Mouse (Mus musculus): ENCODE results near the gene Pacsin2. TPM values are rescaled to one million over a fixed set of nuclear protein-coding genes. Genes with fewer than 3 reads are reported as not detected.

The Pacsin2 gene
- polyA plus RNA-seq, 1 experiment from 2014 or later = 23.4 TPM

GRCm38 (mm10) chr15:83457541-83457940 lies 6.9 kb downstream of the Pacsin2 start:
- no peaks in the 10 kb centered on the region for H3K9me3 ChIP-seq (replicated peaks; ENCODE audit: control insufficient read depth, low read length, poor library complexity, severe bottlenecking)
- H3K4me3 ChIP-seq (ENCODE audit: low read depth, low read length) = no peak overlapping the region
- H3K27me3 ChIP-seq (ENCODE audit: control insufficient read depth, insufficient read depth, low read depth, low read length) = no peaks in the 10 kb centered on the region
- H3K4me2 ChIP-seq (ENCODE audit: low read length) = no peak overlapping the region
- WGBS = 100% methylated on average over 1 of the region's 1 CpGs
- no peak for ATAC-seq
- H3K36me3 ChIP-seq (ENCODE audit: control insufficient read depth, insufficient read depth, low read length) = no peaks in the 10 kb centered on the region
- no peak overlapping the region for H3K27ac ChIP-seq (ENCODE audit: low read length)
- no peak overlapping the region for H3K9ac ChIP-seq (ENCODE audit: low read depth, low read length)
- no peaks in the 10 kb centered on the region for H3K4me1 ChIP-seq (ENCODE audit: control insufficient read depth, insufficient read depth, low read length)

DNA sequence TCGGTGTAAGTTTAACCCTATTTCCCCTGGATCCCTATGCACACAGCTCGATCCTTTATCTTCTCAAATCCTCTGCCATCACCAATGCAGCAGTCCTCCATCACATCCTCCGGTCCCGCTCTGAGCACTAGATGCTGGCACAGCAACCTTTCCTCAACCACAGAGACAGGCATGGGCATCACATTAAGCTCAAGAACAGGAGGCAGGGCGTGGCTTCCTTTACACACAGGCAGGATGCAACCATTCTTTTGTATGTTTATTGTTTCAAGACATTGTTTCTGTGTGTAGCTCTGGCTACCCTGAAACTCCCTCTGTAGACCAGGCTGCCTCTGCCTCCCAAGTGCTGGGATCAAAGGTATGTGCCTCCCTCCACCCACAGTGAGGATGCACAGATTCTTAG lies 8.8 kb downstream of the Pacsin2 start:
- 94% methylated on average over 5 of the region's 5 CpGs for WGBS

DNA sequence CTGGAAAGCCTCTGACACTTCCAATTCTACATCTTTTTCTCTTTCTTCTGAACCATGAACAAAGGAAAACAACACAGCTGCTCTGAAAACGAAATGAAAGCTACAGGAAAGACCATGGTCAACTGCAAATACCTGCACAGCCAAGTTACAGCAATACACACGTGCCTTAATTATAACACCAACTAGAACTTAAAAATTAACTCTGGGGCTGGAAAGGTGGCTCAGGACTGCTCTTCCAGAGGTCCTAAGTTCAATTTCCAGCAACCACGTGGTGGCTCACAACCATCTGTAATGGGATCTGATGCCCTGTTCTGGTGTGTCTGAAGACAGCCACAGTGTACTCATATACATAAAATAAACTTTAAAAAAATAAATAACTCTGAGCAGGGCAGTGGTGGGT lies 9.4 kb downstream of the Pacsin2 start:
- Histone ChIP-seq H3K27me3 (ENCODE audit: control insufficient read depth, insufficient read depth, low read depth, low read length) (no peaks in the 10 kb centered on the region), H3K4me2 (ENCODE audit: low read length) (no peak overlapping the region), H3K9me3 (replicated peaks; ENCODE audit: control insufficient read depth, low read length, poor library complexity, severe bottlenecking) (no peaks in the 10 kb centered on the region), H3K27ac (ENCODE audit: low read length) (no peak overlapping the region), H3K36me3 (ENCODE audit: control insufficient read depth, insufficient read depth, low read length) (no peaks in the 10 kb centered on the region), H3K4me3 (ENCODE audit: low read depth, low read length) (no peak overlapping the region), H3K4me1 (ENCODE audit: control insufficient read depth, insufficient read depth, low read length) (peaks cover 6% of the 10 kb centered on the region; the same call in 1 of the 2 replicates), H3K9ac (ENCODE audit: low read depth, low read length) (no peak overlapping the region)
- no peak for ATAC-seq
- WGBS = 81% methylated on average over 3 of the region's 3 CpGs

More for the DNA sequence above, 8.8 kb downstream of the Pacsin2 start:
- no peaks in the 10 kb centered on the region for H3K27me3 ChIP-seq (ENCODE audit: control insufficient read depth, insufficient read depth, low read depth, low read length)
- H3K36me3 ChIP-seq (ENCODE audit: control insufficient read depth, insufficient read depth, low read length) = no peaks in the 10 kb centered on the region
- no peaks in the 10 kb centered on the region for H3K9me3 ChIP-seq (replicated peaks; ENCODE audit: control insufficient read depth, low read length, poor library complexity, severe bottlenecking)
- ATAC-seq = no peak
- H3K4me1 ChIP-seq (ENCODE audit: control insufficient read depth, insufficient read depth, low read length) = peaks cover 6% of the 10 kb centered on the region; the same call in 1 of the 2 replicates
- no peak overlapping the region for H3K9ac ChIP-seq (ENCODE audit: low read depth, low read length)
- H3K4me2 ChIP-seq (ENCODE audit: low read length) = no peak overlapping the region
- H3K4me3 ChIP-seq (ENCODE audit: low read depth, low read length) = no peak overlapping the region
- no peak overlapping the region for H3K27ac ChIP-seq (ENCODE audit: low read length)

DNA sequence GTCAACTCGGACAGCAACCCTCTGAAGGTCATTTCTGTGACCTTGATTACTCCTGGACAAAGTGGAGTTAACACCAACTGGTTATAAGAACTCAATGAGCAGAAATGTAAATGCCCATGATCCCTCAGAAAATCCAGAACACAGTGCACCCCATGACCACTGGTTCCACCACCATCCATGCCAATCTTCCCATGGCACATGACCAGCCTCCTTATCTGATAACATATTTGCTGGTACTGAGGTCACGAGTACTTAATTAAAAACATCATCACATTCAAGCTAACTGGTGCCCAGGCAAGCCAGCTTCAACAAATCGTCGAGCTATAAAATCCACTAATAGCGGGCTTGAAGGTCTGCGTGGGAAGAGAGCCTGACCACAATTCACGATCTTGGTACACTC lies 10.0 kb downstream of the Pacsin2 start:
- H3K27ac ChIP-seq (ENCODE audit: low read length) = no peak overlapping the region

GRCm38 (mm10) chr15:83453879-83454278 lies 10.5 kb downstream of the Pacsin2 start:
- H3K27me3 ChIP-seq (ENCODE audit: control insufficient read depth, insufficient read depth, low read depth, low read length) = no peaks in the 10 kb centered on the region
- no peak overlapping the region for H3K4me3 ChIP-seq (ENCODE audit: low read depth, low read length)
- H3K4me1 ChIP-seq (ENCODE audit: control insufficient read depth, insufficient read depth, low read length) = peaks cover 6% of the 10 kb centered on the region; the same call in 1 of the 2 replicates
- H3K9me3 ChIP-seq (replicated peaks; ENCODE audit: control insufficient read depth, low read length, poor library complexity, severe bottlenecking) = no peaks in the 10 kb centered on the region
- H3K36me3 ChIP-seq (ENCODE audit: control insufficient read depth, insufficient read depth, low read length) = no peaks in the 10 kb centered on the region
- ATAC-seq = no peak
- no peak overlapping the region for H3K9ac ChIP-seq (ENCODE audit: low read depth, low read length)
- no peak overlapping the region for H3K27ac ChIP-seq (ENCODE audit: low read length)
- no peak overlapping the region for H3K4me2 ChIP-seq (ENCODE audit: low read length)
- 78% methylated on average over 3 of the region's 3 CpGs for WGBS

More for the DNA sequence above, 10.0 kb downstream of the Pacsin2 start:
- no peak for ATAC-seq
- Histone ChIP-seq H3K27me3 (ENCODE audit: control insufficient read depth, insufficient read depth, low read depth, low read length) (no peaks in the 10 kb centered on the region), H3K36me3 (ENCODE audit: control insufficient read depth, insufficient read depth, low read length) (no peaks in the 10 kb centered on the region), H3K4me3 (ENCODE audit: low read depth, low read length) (no peak overlapping the region), H3K4me1 (ENCODE audit: control insufficient read depth, insufficient read depth, low read length) (peaks cover 6% of the 10 kb centered on the region; the same call in 1 of the 2 replicates), H3K4me2 (ENCODE audit: low read length) (no peak overlapping the region), H3K9ac (ENCODE audit: low read depth, low read length) (no peak overlapping the region), H3K9me3 (replicated peaks; ENCODE audit: control insufficient read depth, low read length, poor library complexity, severe bottlenecking) (no peaks in the 10 kb centered on the region)
- whole genome bisulfite sequencing = 92% methylated on average over 7 of the region's 7 CpGs

GRCm38 (mm10) chr15:83452219-83452760 lies 12.1 kb downstream of the Pacsin2 start:
- WGBS = 85% methylated on average over 7 of the region's 7 CpGs
- no peak overlapping the region for H3K9ac ChIP-seq (ENCODE audit: low read depth, low read length)
- no peaks in the 10 kb centered on the region for H3K27me3 ChIP-seq (ENCODE audit: control insufficient read depth, insufficient read depth, low read depth, low read length)
- H3K36me3 ChIP-seq (ENCODE audit: control insufficient read depth, insufficient read depth, low read length) = no peaks in the 10 kb centered on the region
- no peaks in the 10 kb centered on the region for H3K9me3 ChIP-seq (replicated peaks; ENCODE audit: control insufficient read depth, low read length, poor library complexity, severe bottlenecking)
- no peak for ATAC-seq
- H3K27ac ChIP-seq (ENCODE audit: low read length) = no peak overlapping the region
- no peak overlapping the region for H3K4me2 ChIP-seq (ENCODE audit: low read length)
- H3K4me3 ChIP-seq (ENCODE audit: low read depth, low read length) = no peak overlapping the region
- H3K4me1 ChIP-seq (ENCODE audit: control insufficient read depth, insufficient read depth, low read length) = peaks cover 6% of the 10 kb centered on the region; the same call in 1 of the 2 replicates

DNA sequence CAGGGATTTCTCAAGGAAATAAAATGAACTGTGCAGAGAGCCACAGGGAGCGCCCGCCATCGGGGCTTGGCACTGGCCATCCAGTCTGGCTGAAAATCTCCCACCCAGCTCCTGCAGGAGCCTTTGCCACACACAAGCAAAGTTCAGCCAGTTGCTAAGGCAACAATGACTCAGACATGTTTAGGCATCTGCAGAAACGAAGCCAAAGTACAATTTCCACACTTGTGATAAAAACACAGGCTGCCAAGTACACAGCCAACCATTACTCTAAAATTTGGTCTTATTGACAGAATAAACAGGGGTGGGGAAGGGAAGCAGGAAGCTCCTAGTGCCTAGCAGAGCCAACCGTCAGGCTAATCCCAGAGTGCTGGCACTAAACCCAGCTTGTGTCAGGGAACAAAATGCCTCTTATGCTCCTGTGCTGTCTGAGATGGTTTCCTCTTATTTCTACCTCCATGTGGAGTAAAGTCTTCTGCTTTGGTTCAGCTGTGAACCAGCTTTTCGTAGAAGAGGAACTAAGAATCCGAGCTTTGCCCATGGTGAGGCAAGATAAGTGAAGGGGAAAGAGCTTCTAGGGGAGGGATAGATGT lies 12.7 kb downstream of the Pacsin2 start:
- H3K4me2 ChIP-seq (ENCODE audit: low read length) = no peak overlapping the region
- H3K27ac ChIP-seq (ENCODE audit: low read length) = no peak overlapping the region
- 66% methylated on average over 7 of the region's 7 CpGs for WGBS

DNA sequence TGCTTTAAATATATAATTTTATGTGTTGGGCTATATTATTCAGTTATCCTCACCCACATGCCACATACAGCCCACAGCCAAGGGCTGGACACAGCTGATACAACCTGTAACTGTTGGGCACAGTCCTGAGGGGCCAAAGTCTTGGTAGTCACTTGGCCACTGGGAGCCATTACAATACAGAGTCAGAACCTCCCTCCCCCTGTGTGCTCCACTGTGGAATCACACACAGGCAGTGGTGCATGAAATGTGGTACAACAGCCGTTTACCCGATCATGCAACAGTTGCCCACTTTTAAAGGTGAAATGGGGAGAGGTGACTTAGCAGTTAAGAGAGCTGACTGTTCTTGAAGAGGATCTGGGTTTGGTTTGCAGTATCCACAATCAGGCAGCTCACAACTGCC lies 14.4 kb downstream of the Pacsin2 start:
- Histone ChIP-seq H3K27me3 (ENCODE audit: control insufficient read depth, insufficient read depth, low read depth, low read length) (no peaks in the 10 kb centered on the region), H3K36me3 (ENCODE audit: control insufficient read depth, insufficient read depth, low read length) (no peaks in the 10 kb centered on the region), H3K9me3 (replicated peaks; ENCODE audit: control insufficient read depth, low read length, poor library complexity, severe bottlenecking) (no peaks in the 10 kb centered on the region), H3K4me3 (ENCODE audit: low read depth, low read length) (no peak overlapping the region), H3K27ac (ENCODE audit: low read length) (no peak overlapping the region), H3K4me2 (ENCODE audit: low read length) (no peak overlapping the region), H3K4me1 (ENCODE audit: control insufficient read depth, insufficient read depth, low read length) (peaks cover 6% of the 10 kb centered on the region; the same call in 1 of the 2 replicates), H3K9ac (ENCODE audit: low read depth, low read length) (no peak overlapping the region)
- ATAC-seq = no peak
- WGBS = 82% methylated on average over 2 of the region's 2 CpGs

More for the DNA sequence above, 12.7 kb downstream of the Pacsin2 start:
- H3K4me3 ChIP-seq (ENCODE audit: low read depth, low read length) = no peak overlapping the region
- no peaks in the 10 kb centered on the region for H3K27me3 ChIP-seq (ENCODE audit: control insufficient read depth, insufficient read depth, low read depth, low read length)
- no peak for ATAC-seq
- H3K9ac ChIP-seq (ENCODE audit: low read depth, low read length) = no peak overlapping the region
- peaks cover 6% of the 10 kb centered on the region; the same call in 1 of the 2 replicates for H3K4me1 ChIP-seq (ENCODE audit: control insufficient read depth, insufficient read depth, low read length)
- no peaks in the 10 kb centered on the region for H3K36me3 ChIP-seq (ENCODE audit: control insufficient read depth, insufficient read depth, low read length)
- no peaks in the 10 kb centered on the region for H3K9me3 ChIP-seq (replicated peaks; ENCODE audit: control insufficient read depth, low read length, poor library complexity, severe bottlenecking)

GRCm38 (mm10) chr15:83448646-83449045 lies 15.8 kb downstream of the Pacsin2 start:
- Histone ChIP-seq H3K4me2 (ENCODE audit: low read length) (no peak overlapping the region), H3K36me3 (ENCODE audit: control insufficient read depth, insufficient read depth, low read length) (no peaks in the 10 kb centered on the region), H3K9me3 (replicated peaks; ENCODE audit: control insufficient read depth, low read length, poor library complexity, severe bottlenecking) (no peaks in the 10 kb centered on the region), H3K9ac (ENCODE audit: low read depth, low read length) (no peak overlapping the region), H3K4me3 (ENCODE audit: low read depth, low read length) (no peak overlapping the region), H3K4me1 (ENCODE audit: control insufficient read depth, insufficient read depth, low read length) (peaks cover 6% of the 10 kb centered on the region; the same call in 1 of the 2 replicates), H3K27me3 (ENCODE audit: control insufficient read depth, insufficient read depth, low read depth, low read length) (no peaks in the 10 kb centered on the region), H3K27ac (ENCODE audit: low read length) (no peak overlapping the region)
- 83% methylated on average over 5 of the region's 5 CpGs for WGBS
- ATAC-seq = no peak
